Comparison of ENCODE assay signal across 13 mouse cellular contexts in genomic region chr2:127728661-127729450, GRCm38 (mm10). TPM values are rescaled to one million over a fixed set of nuclear protein-coding genes. Genes with fewer than 3 reads are reported as not detected.
A peak's percentile ranks its signal among the peaks of the same experiment; 100 is the strongest.
DNase-seq lines count a peak whose midpoint lies in the region; ATAC-seq and TF ChIP-seq lines count a peak whose summit lies in the region.
"Had no signal": no experiment of that assay in that cellular context is flagged by ENCODE, and none has a peak within 500 bp of the region (broad histone marks: within the 10 kb centered on the region; RNA-seq: fewer than 3 reads in every experiment).

No protein-coding gene starts in this region.

- no peak overlapping the region for H3K9ac ChIP-seq in kidney, embryonic 14.5 days (ENCODE audit: low read depth, low read length)
- H3K9ac ChIP-seq in heart, embryonic 11.5 days (ENCODE audit: low read depth, low read length): no peak overlapping the region; the same call in 1 of the 2 replicates
- H3K9ac ChIP-seq in limb, embryonic 14.5 days (ENCODE audit: low read depth, low read length, severe bottlenecking): no peak overlapping the region
- H3K9ac ChIP-seq: hindbrain, embryonic 14.5 days; liver, embryonic 14.5 days had no signal

- H3K4me1 ChIP-seq in kidney, embryonic 14.5 days (ENCODE audit: control insufficient read depth, insufficient read depth, low read length): no peaks in the 10 kb centered on the region; the same call in 1 of the 2 replicates
- H3K4me1 ChIP-seq in heart, embryonic 11.5 days (ENCODE audit: control insufficient read depth, insufficient read depth, low read length): 0 out of 2 replicates have a peak, but pooled peaks cover 7% of the 10 kb centered on the region
- peaks cover 21% of the 10 kb centered on the region for H3K4me1 ChIP-seq in limb, embryonic 14.5 days (ENCODE audit: control insufficient read depth, insufficient read depth, low read length)

- no peak for DNase-seq in kidney, postnatal 14 days
- DNase-seq in ZHBTc4 (ENCODE audit: low read depth, low spot score): peak; percentile 11
- DNase-seq in limb, embryonic 14.5 days (ENCODE audit: low spot score): no peak
- no peak for DNase-seq in spleen, adult 12 weeks (ENCODE audit: low spot score)
- DNase-seq in liver: no peak
- no peak for DNase-seq in frontal cortex, postnatal 14 days (ENCODE audit: low spot score in 2 of 2)
- DNase-seq: cerebellum, postnatal 36 days; layer of hippocampus, adult 9-11 months had no signal

- 32% methylated on average over 15 of the region's 15 CpGs for WGBS in kidney, embryonic 14.5 days
- WGBS in heart, embryonic 11.5 days (ENCODE audit: insufficient replicate concordance): 37% methylated on average over 15 of the region's 15 CpGs
- 27% methylated on average over 15 of the region's 15 CpGs for WGBS in limb, embryonic 14.5 days

- 0 out of 2 replicates have a peak overlapping the region, but pooled peaks have one; percentile 19 for H3K27ac ChIP-seq in kidney, embryonic 14.5 days (ENCODE audit: low read depth, low read length)
- no peak overlapping the region for H3K27ac ChIP-seq in heart, embryonic 11.5 days (ENCODE audit: low read depth, low read length)
- peak overlapping the region; percentile 2; the same call in 1 of the 2 replicates for H3K27ac ChIP-seq in limb, embryonic 14.5 days (replicated peaks; ENCODE audit: low read depth, low read length)
- H3K27ac ChIP-seq: hindbrain, embryonic 14.5 days; liver, embryonic 14.5 days had no signal

- 0 out of 2 replicates have a peak overlapping the region, but pooled peaks have one; percentile 38 for H3K4me2 ChIP-seq in kidney, embryonic 14.5 days (replicated peaks; ENCODE audit: low read depth, low read length)
- H3K4me2 ChIP-seq in heart, embryonic 11.5 days: peak overlapping the region; percentile 66
- H3K4me2 ChIP-seq in limb, embryonic 14.5 days (replicated peaks; ENCODE audit: low read depth, low read length, severe bottlenecking): peak overlapping the region; percentile 51

- no peaks in the 10 kb centered on the region for H3K9me3 ChIP-seq in kidney, embryonic 14.5 days (ENCODE audit: control insufficient read depth, low read length)
- no peaks in the 10 kb centered on the region for H3K9me3 ChIP-seq in heart, embryonic 11.5 days (replicated peaks; ENCODE audit: control insufficient read depth, low read length)
- no peaks in the 10 kb centered on the region for H3K9me3 ChIP-seq in limb, embryonic 14.5 days (ENCODE audit: control insufficient read depth, low read length)

- H3K4me3 ChIP-seq in kidney, embryonic 14.5 days (ENCODE audit: low read length): 0 out of 2 replicates have a peak overlapping the region, but pooled peaks have one; percentile 1
- 0 out of 2 replicates have a peak overlapping the region, but pooled peaks have one; percentile 26 for H3K4me3 ChIP-seq in heart, embryonic 11.5 days (ENCODE audit: low read depth, low read length)
- H3K4me3 ChIP-seq in limb, embryonic 14.5 days (replicated peaks; ENCODE audit: low read length): no peak overlapping the region; the same call in 1 of the 2 replicates

- H3K27me3 ChIP-seq in kidney, embryonic 14.5 days (ENCODE audit: control insufficient read depth, insufficient read depth, low read length): peaks cover 2% of the 10 kb centered on the region; the same call in 1 of the 2 replicates
- peaks cover 4% of the 10 kb centered on the region; the same call in 1 of the 2 replicates for H3K27me3 ChIP-seq in heart, embryonic 11.5 days (ENCODE audit: control insufficient read depth, insufficient read depth, low read length)
- H3K27me3 ChIP-seq in limb, embryonic 14.5 days (ENCODE audit: control insufficient read depth, insufficient read depth, low read length): no peaks in the 10 kb centered on the region; the same call in 1 of the 2 replicates

- TF ChIP-seq POLR2A in limb, embryonic 14.5 days (IDR thresholded peaks at IDR 0.05; ENCODE audit: borderline replicate concordance, extremely low read depth, insufficient read depth, insufficient read length): no peak

- H3K36me3 ChIP-seq in kidney, embryonic 14.5 days (ENCODE audit: control insufficient read depth, insufficient read depth, low read length): no peaks in the 10 kb centered on the region
- no peaks in the 10 kb centered on the region for H3K36me3 ChIP-seq in heart, embryonic 11.5 days (ENCODE audit: control insufficient read depth, insufficient read depth, low read length)
- H3K36me3 ChIP-seq in limb, embryonic 14.5 days (ENCODE audit: control insufficient read depth, insufficient read depth, low read length): no peaks in the 10 kb centered on the region

- 0 out of 2 replicates have a peak, but pooled peaks have one; percentile 24 for ATAC-seq in kidney, embryonic 14.5 days (ENCODE audit: low FRiP score, low TSS enrichment)
- ATAC-seq in heart, embryonic 11.5 days (replicated peaks; ENCODE audit: insufficient number of reproducible peaks, low FRiP score, low TSS enrichment): peak; percentile 57; the same call in 1 of the 2 replicates
- no peak; the same call in 1 of the 2 replicates for ATAC-seq in limb, embryonic 14.5 days (ENCODE audit: low FRiP score, low read depth)
- ATAC-seq: CD4-positive, CD25-positive, alpha-beta regulatory T cell, adult 4 months had no signal

RNA-seq across cellular contexts. Expression of gene Mall, which starts 0.9 kb away (rescaled TPM):
- 1.2 and 2.3 TPM in 2 replicates for polyA plus RNA-seq in kidney, embryonic 14.5 days (2014; fragmentation: Nextera tagmentation; extraction: Ambion mirVana)
- 2.5 and 3.8 TPM in 2 replicates for polyA plus RNA-seq in heart, embryonic 11.5 days (2014; fragmentation: Nextera tagmentation; extraction: Ambion mirVana)
- polyA plus RNA-seq in limb, embryonic 14.5 days (2012; rRNA removed): 16.5 and 16.8 TPM in 2 replicates
- 26.4 and 30.4 TPM in 2 replicates for polyA plus RNA-seq in limb, embryonic 14.5 days (2014; fragmentation: Nextera tagmentation; extraction: Ambion mirVana)
- polyA plus RNA-seq: CD4-positive, CD25-positive, alpha-beta regulatory T cell, adult 4 months had no signal

RNA-seq across cellular contexts. Expression of gene Nphp1, which starts 59.8 kb away (rescaled TPM):
- polyA plus RNA-seq in kidney, embryonic 14.5 days (2014; fragmentation: Nextera tagmentation; extraction: Ambion mirVana): 29.1 and 32.0 TPM in 2 replicates
- polyA plus RNA-seq in heart, embryonic 11.5 days (2014; fragmentation: Nextera tagmentation; extraction: Ambion mirVana): 12.1 and 15.4 TPM in 2 replicates
- 21.6 and 27.8 TPM in 2 replicates for polyA plus RNA-seq in limb, embryonic 14.5 days (2012; rRNA removed)
- 23.4 and 30.0 TPM in 2 replicates for polyA plus RNA-seq in limb, embryonic 14.5 days (2014; fragmentation: Nextera tagmentation; extraction: Ambion mirVana)
